8 mouse cellular contexts compared by ENCODE assay signal in genomic region chr9:25212309-25213163, GRCm38 (mm10). TPM values are rescaled to one million over a fixed set of nuclear protein-coding genes. Genes with fewer than 3 reads are reported as not detected.
A peak's percentile ranks its signal among the peaks of the same experiment; 100 is the strongest.
DNase-seq lines count a peak whose midpoint lies in the region; ATAC-seq lines count a peak whose summit lies in the region.

No protein-coding gene starts in this region.

- 46% methylated on average over 9 of the region's 9 CpGs for WGBS in heart, embryonic 13.5 days
- 71% methylated on average over 9 of the region's 9 CpGs for WGBS in limb, embryonic 13.5 days

- H3K27ac ChIP-seq in heart, embryonic 13.5 days (replicated peaks), result peak overlapping the region; percentile 80
- H3K27ac ChIP-seq in limb, embryonic 13.5 days, result peak overlapping the region; percentile 45; the same call in 1 of the 2 replicates

- no peaks in the 10 kb centered on the region for H3K36me3 ChIP-seq in heart, embryonic 13.5 days
- no peaks in the 10 kb centered on the region for H3K36me3 ChIP-seq in limb, embryonic 13.5 days

- peaks cover 52% of the 10 kb centered on the region for H3K4me1 ChIP-seq in heart, embryonic 13.5 days
- H3K4me1 ChIP-seq in limb, embryonic 13.5 days, result peaks cover 18% of the 10 kb centered on the region

- H3K4me3 ChIP-seq in heart, embryonic 13.5 days, result no peak overlapping the region
- H3K4me3 ChIP-seq in limb, embryonic 13.5 days, result no peak overlapping the region

- no peak for ATAC-seq in heart, embryonic 13.5 days (ENCODE audit: extremely low read depth, insufficient number of reproducible peaks, low FRiP score, low TSS enrichment)
- ATAC-seq in limb, embryonic 13.5 days (ENCODE audit: low FRiP score, low read depth), result peak; percentile 72

- peak; percentile 1 for DNase-seq in retina, postnatal 1 day
- DNase-seq in retina, embryonic 14.5 days (ENCODE audit: low spot score), result no peak
- no peak for DNase-seq in spleen, adult 12 weeks (ENCODE audit: low spot score)
- DNase-seq in thymus, adult 18-20 months, result no peak
- DNase-seq in urinary bladder, postnatal 10 days (ENCODE audit: low spot score), result no peak
- no peak for DNase-seq in ovary, postnatal 10 days (ENCODE audit: low spot score)

- H3K27me3 ChIP-seq in heart, embryonic 13.5 days (replicated peaks), result no peaks in the 10 kb centered on the region
- no peaks in the 10 kb centered on the region for H3K27me3 ChIP-seq in limb, embryonic 13.5 days

- 0 out of 2 replicates have a peak overlapping the region, but pooled peaks have one; percentile 13 for H3K4me2 ChIP-seq in heart, embryonic 13.5 days
- H3K4me2 ChIP-seq in limb, embryonic 13.5 days (replicated peaks), result no peak overlapping the region

- H3K9ac ChIP-seq in heart, embryonic 13.5 days, result no peak overlapping the region
- H3K9ac ChIP-seq in limb, embryonic 13.5 days, result no peak overlapping the region

- no peaks in the 10 kb centered on the region for H3K9me3 ChIP-seq in heart, embryonic 13.5 days
- no peaks in the 10 kb centered on the region for H3K9me3 ChIP-seq in limb, embryonic 13.5 days

RNA-seq across cellular contexts. Expression of gene Sept7, which starts 39.7 kb away (rescaled TPM):
- 247 and 264 TPM in 2 replicates for polyA plus RNA-seq in heart, embryonic 13.5 days (2015; fragmentation: Nextera tagmentation; extraction: Ambion mirVana)
- polyA plus RNA-seq in limb, embryonic 13.5 days (2015; fragmentation: Nextera tagmentation; extraction: Ambion mirVana), result 320 and 324 TPM in 2 replicates
